Mouse (Mus musculus) MN1 (cell line): ENCODE measurements at regions not wholly inside any gene's neighbourhood (a gene's known extent, or its start where the extent isn't known, plus 50 kb on each side); places are given as distances from the start of the nearest gene placed in this dataset.
"Not testable (repeated sequence)": the region's sequence is repeated elsewhere in the genome, so short reads cannot be mapped to it uniquely, and the experiment has no call there.

Experiments
- DNase-seq: peaks from one replicate; pipeline ENCODE4 v3.0.0-alpha.2; 2016; ENCODE audit warnings: low spot score

GRCm38 (mm10) chr9:32940919-32941767 is 305.1 kb downstream of the Ets1 start:
- no peak for DNase-seq

- DNase-seq = no peak
Measured at GRCm38 (mm10) chr9:32941768-32942030, 305.7 kb downstream of the Ets1 start.

- no peak for DNase-seq
Measured at GRCm38 (mm10) chr9:32947221-32947620, 311.2 kb downstream of the Ets1 start.

GRCm38 (mm10) chr9:32949036-32949435 is 313.0 kb downstream of the Ets1 start:
- DNase-seq = no peak

GRCm38 (mm10) chr9:32958716-32959115 is 322.7 kb downstream of the Ets1 start:
- DNase-seq = no peak

GRCm38 (mm10) chr9:32959468-32959867 is 323.4 kb downstream of the Ets1 start:
- DNase-seq = not testable (repeated sequence)

GRCm38 (mm10) chr9:32962679-32963205 is 326.7 kb downstream of the Ets1 start:
- no peak for DNase-seq

- no peak for DNase-seq
Measured at GRCm38 (mm10) chr9:32968446-32968845, 332.4 kb downstream of the Ets1 start.

- no peak for DNase-seq
Measured at GRCm38 (mm10) chr9:32971421-32971820, 335.4 kb downstream of the Ets1 start.

GRCm38 (mm10) chr9:32971926-32972325 is 335.9 kb downstream of the Ets1 start:
- DNase-seq = no peak

GRCm38 (mm10) chr9:32972431-32973052 is 336.5 kb downstream of the Ets1 start:
- DNase-seq = no peak

- no peak for DNase-seq
Measured at GRCm38 (mm10) chr9:32977732-32978131, 341.7 kb downstream of the Ets1 start.

GRCm38 (mm10) chr9:32980846-32981245 is 344.8 kb downstream of the Ets1 start:
- DNase-seq = no peak

GRCm38 (mm10) chr9:32983182-32983581 is 347.2 kb downstream of the Ets1 start:
- DNase-seq = no peak

- no peak for DNase-seq
Measured at GRCm38 (mm10) chr9:32986836-32987673, 351.0 kb downstream of the Ets1 start.

- no peak for DNase-seq
Measured at GRCm38 (mm10) chr9:32989006-32989405, 353.0 kb downstream of the Ets1 start.

GRCm38 (mm10) chr9:32998323-32998722 is 362.3 kb downstream of the Ets1 start:
- DNase-seq = no peak

- DNase-seq = no peak
Measured at GRCm38 (mm10) chr9:33000691-33001164, 364.7 kb downstream of the Ets1 start.

- no peak for DNase-seq
Measured at GRCm38 (mm10) chr9:33001165-33001949, 365.3 kb downstream of the Ets1 start.

GRCm38 (mm10) chr9:33003880-33004279 is 367.9 kb downstream of the Ets1 start:
- no peak for DNase-seq

GRCm38 (mm10) chr9:33004536-33004935 is 368.5 kb downstream of the Ets1 start:
- no peak for DNase-seq
